12 mouse cellular contexts compared by ENCODE assay signal in genomic region chr5:73222397-73222796, GRCm38 (mm10). TPM values are rescaled to one million over a fixed set of nuclear protein-coding genes. Genes with fewer than 3 reads are reported as not detected.
DNase-seq lines count a peak whose midpoint lies in the region; ATAC-seq and TF ChIP-seq lines count a peak whose summit lies in the region.
"Had no signal": no experiment of that assay in that cellular context is flagged by ENCODE, and none has a peak within 500 bp of the region (broad histone marks: within the 10 kb centered on the region; RNA-seq: fewer than 3 reads in every experiment).

No protein-coding gene starts in this region.

- H3K27me3 ChIP-seq in lung, postnatal 0 days (replicated peaks; ENCODE audit: insufficient read depth, low read length): no peaks in the 10 kb centered on the region
- no peaks in the 10 kb centered on the region for H3K27me3 ChIP-seq in Patski
- H3K27me3 ChIP-seq: limb, embryonic 15.5 days; neural tube, embryonic 13.5 days had no signal

- H3K36me3 ChIP-seq in lung, postnatal 0 days (ENCODE audit: insufficient read depth, low read length): no peaks in the 10 kb centered on the region

- ATAC-seq in lung, postnatal 0 days: no peak
- ATAC-seq in Patski: no peak
- 0 out of 2 replicates have a peak, but pooled peaks have one; percentile 37 for ATAC-seq in megakaryocyte progenitor cell, adult 5-6 weeks (replicated peaks; ENCODE audit: poor library complexity)
- ATAC-seq: forebrain, embryonic 16.5 days had no signal

- no peak for TF ChIP-seq EP300 in lung, postnatal 0 days (IDR thresholded peaks at IDR 0.05)

- CTCF ChIA-PET in Patski (lab: Charles Lee): interaction anchor here (0.7 to 1.4 kb wide), 4 partner anchors 13 to 89 kb away, joined by 3 to 6 read pairs (median 3); no protein-coding TSS in a partner anchor

- H3K4me3 ChIP-seq in lung, postnatal 0 days (ENCODE audit: low read depth, low read length): no peak overlapping the region
- H3K4me3 ChIP-seq: limb, embryonic 15.5 days; neural tube, embryonic 13.5 days had no signal

- peaks cover 2% of the 10 kb centered on the region; the same call in 1 of the 2 replicates for H3K4me1 ChIP-seq in lung, postnatal 0 days (ENCODE audit: insufficient read depth, low read depth, low read length)

- DNase-seq in heart, postnatal 4 days: peak; percentile 66
- no peak for DNase-seq in heart, adult 9 months (ENCODE audit: low spot score in 2 of 2)
- no peak for DNase-seq in lung, postnatal 0 days (ENCODE audit: low spot score)
- no peak for DNase-seq in lung, postnatal 36 days
- DNase-seq in Patski (ENCODE audit: low read depth, low spot score): no peak
- DNase-seq in T-cell, adult 2 months (ENCODE audit: low spot score): no peak
- no peak for DNase-seq in gastrocnemius, adult 8-10 months (ENCODE audit: low spot score in 2 of 2)
- DNase-seq: cerebellum, adult 11 months had no signal

- no peak overlapping the region for H3K27ac ChIP-seq in lung, postnatal 0 days (ENCODE audit: low read length)
- H3K27ac ChIP-seq: limb, embryonic 15.5 days; neural tube, embryonic 13.5 days had no signal

- POLR2A ChIA-PET in Patski (lab: Charles Lee): interaction anchor here (1.0 to 1.5 kb wide), 2 partner anchors 11 to 77 kb away, joined by 3 read pairs; no protein-coding TSS in a partner anchor

- TF ChIP-seq CTCF in lung, postnatal 0 days (IDR thresholded peaks at IDR 0.05): peak; percentile 71
- TF ChIP-seq CTCF in Patski (IDR thresholded peaks at IDR 0.05): peak; percentile 56

- in situ Hi-C loops in Patski (cut with MboI; ENCODE audit: low pct_unique_long_range_greater_than_20kb): no loop called here

- no peaks in the 10 kb centered on the region for H3K9me3 ChIP-seq in lung, postnatal 0 days (ENCODE audit: low read length)
- H3K9me3 ChIP-seq: limb, embryonic 15.5 days; neural tube, embryonic 13.5 days had no signal

- H3K9ac ChIP-seq in lung, postnatal 0 days (replicated peaks; ENCODE audit: low read depth): no peak overlapping the region
- H3K9ac ChIP-seq: limb, embryonic 15.5 days; neural tube, embryonic 13.5 days had no signal

- 48% methylated on average over 6 of the region's 6 CpGs for WGBS in lung, postnatal 0 days

- no peak overlapping the region for H3K4me2 ChIP-seq in lung, postnatal 0 days (replicated peaks; ENCODE audit: low read depth, low read length)
- H3K4me2 ChIP-seq: limb, embryonic 15.5 days; neural tube, embryonic 13.5 days had no signal

RNA-seq across cellular contexts. Expression of gene Fryl, which starts 34.0 kb away (rescaled TPM):
- 10 to 100 TPM; 57.0 to 57.9 TPM for total RNA-seq in heart, postnatal 4 days (2021)
- polyA plus RNA-seq in lung, postnatal 0 days (2015; fragmentation: Nextera tagmentation; extraction: Ambion mirVana): 20.9 and 21.9 TPM in 2 replicates
- 30.8 TPM for polyA plus RNA-seq in Patski (2021)
- total RNA-seq in megakaryocyte progenitor cell, adult 5-6 weeks (2015): 56.2 and 78.5 TPM in 2 replicates
- 74.2 and 76.4 TPM in 2 replicates for total RNA-seq in megakaryocyte progenitor cell, adult 5-6 weeks (2017)
- total RNA-seq in gastrocnemius, adult 8-10 months (2022): 10 to 100 TPM; 17.8 to 22.5 (median 18.8) TPM
